Mouse (Mus musculus) myocyte (in vitro differentiated cells): ENCODE results near the gene Tpk1. TPM values are rescaled to one million over a fixed set of nuclear protein-coding genes. Genes with fewer than 3 reads are reported as not detected.

ENCODE experiments used
- H3K27me3 ChIP-seq: one replicate; pipeline ENCODE4 v1.6.1; 2011; ENCODE audit not compliant: control insufficient read depth, insufficient read depth, insufficient read length
- H3K36me3 ChIP-seq: one replicate; pipeline ENCODE4 v1.6.1; 2011; ENCODE audit not compliant: control insufficient read depth, insufficient read depth
- H3K4me2 ChIP-seq: one replicate; pipeline ENCODE4 v1.6.1; 2011; ENCODE audit warnings: low read depth, control low read depth
- H3K4me3 ChIP-seq: one replicate; pipeline ENCODE4 v1.5.1; 2011; ENCODE audit warnings: mild to moderate bottlenecking, control low read depth, moderate library complexity
- H3K79me2 ChIP-seq: one replicate; pipeline ENCODE4 v1.6.1; 2011; ENCODE audit not compliant: control insufficient read depth, insufficient read depth
- H3ac ChIP-seq: one replicate; pipeline ENCODE4 v1.6.1; 2011; ENCODE audit not compliant: control insufficient read depth, insufficient read length
- CEBPB ChIP-seq: IDR thresholded peaks from 2 replicates; pipeline ENCODE4 v1.6.1; 2011; ENCODE audit warnings: mild to moderate bottlenecking, moderate library complexity; ENCODE audit not compliant: poor library complexity, insufficient read depth, severe bottlenecking
- E2F4 ChIP-seq: IDR thresholded peaks from one replicate; pipeline ENCODE4 v1.6.1; 2011; ENCODE audit warnings: mild to moderate bottlenecking, control low read depth, moderate library complexity; ENCODE audit not compliant: insufficient read depth
- MAX ChIP-seq: IDR thresholded peaks from one replicate; pipeline ENCODE4 v1.6.1; 2011; ENCODE audit warnings: low read depth, mild to moderate bottlenecking, control low read depth
- MYOD1 ChIP-seq, 3 experiments: IDR thresholded peaks; one replicate each; pipeline ENCODE4 v1.6.1; 2011; ENCODE audit warnings: control low read depth in 2 of 3, low read depth in 2 of 3, mild to moderate bottlenecking in 2 of 3, moderate library complexity in 1 of 3; ENCODE audit not compliant: insufficient read length in 2 of 3, control insufficient read depth in 1 of 3
- MYOG ChIP-seq, 3 experiments: IDR thresholded peaks; one replicate each; pipeline ENCODE4 v1.6.1; 2011; ENCODE audit warnings: control low read depth in 2 of 3, low read depth in 2 of 3, mild to moderate bottlenecking in 2 of 3; ENCODE audit not compliant: insufficient read length in 2 of 3, control insufficient read depth in 1 of 3, insufficient read depth in 1 of 3
- POLR2A ChIP-seq: IDR thresholded peaks from one replicate; pipeline ENCODE4 v1.6.1; 2011; ENCODE audit warnings: low read depth, mild to moderate bottlenecking, control low read depth, moderate library complexity; ENCODE audit not compliant: insufficient read length
- POLR2AphosphoS2 ChIP-seq: IDR thresholded peaks from one replicate; pipeline ENCODE4 v1.6.1; 2011; ENCODE audit warnings: low read depth, control low read depth; ENCODE audit not compliant: insufficient read length
- REST ChIP-seq: IDR thresholded peaks from one replicate; pipeline ENCODE4 v1.6.1; 2011; ENCODE audit warnings: mild to moderate bottlenecking, control low read depth, moderate library complexity; ENCODE audit not compliant: insufficient read depth, insufficient read length
- SRF ChIP-seq: IDR thresholded peaks from one replicate; pipeline ENCODE4 v1.6.1; 2011; ENCODE audit warnings: low read depth; ENCODE audit not compliant: control insufficient read depth, insufficient read length
- TCF12 ChIP-seq: IDR thresholded peaks from one replicate; pipeline ENCODE4 v1.6.1; 2011; ENCODE audit warnings: mild to moderate bottlenecking, control low read depth; ENCODE audit not compliant: poor library complexity, insufficient read depth, severe bottlenecking
- TCF3 ChIP-seq: IDR thresholded peaks from one replicate; pipeline ENCODE4 v1.6.1; 2011; ENCODE audit warnings: low read depth, control low read depth; ENCODE audit not compliant: insufficient read length
- USF1 ChIP-seq: IDR thresholded peaks from one replicate; pipeline ENCODE4 v1.6.1; 2011; ENCODE audit warnings: low read depth, mild to moderate bottlenecking, control low read depth, moderate library complexity
- polyA plus RNA-seq: library from polyadenylated mRNA; unstranded; fragments of >200 nt; fragmentation: generic; extraction: Trizol; gene quantifications from one replicate; pipeline ENCODE4 v1.2.1, GENCODE M21; 2012; ENCODE audit warnings: missing spikeins

The Tpk1 gene
- polyA plus RNA-seq, 1 experiment = 1.6 TPM

DNA sequence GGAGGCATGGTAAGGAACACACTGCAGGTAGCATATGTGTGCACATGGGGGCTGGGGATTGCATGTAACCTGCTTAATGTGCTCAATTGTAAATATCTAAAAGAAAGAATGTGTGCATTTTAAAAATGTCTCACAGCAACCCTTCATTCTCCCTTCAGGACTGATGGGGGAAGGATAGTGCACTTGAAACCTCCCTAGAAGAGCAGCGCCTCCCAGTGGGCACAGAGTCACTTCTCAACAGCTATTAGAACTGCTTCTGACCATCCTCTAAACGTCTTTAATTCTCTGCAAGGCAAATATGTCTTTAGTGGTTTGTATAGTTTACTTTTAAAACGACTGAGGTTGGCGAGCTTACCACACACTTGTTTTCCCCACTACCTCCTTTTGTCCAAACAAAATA lies 241.1 kb downstream of the Tpk1 start:
- H3ac ChIP-seq = no peak overlapping the region
- no peaks in the 10 kb centered on the region for H3K36me3 ChIP-seq
- H3K4me2 ChIP-seq = no peak overlapping the region
- no peak overlapping the region for H3K4me3 ChIP-seq
- TF ChIP-seq CEBPB (no peak), MAX (no peak), POLR2AphosphoS2 (no peak), TCF12 (no peak), POLR2A (no peak), SRF (no peak)
- H3K79me2 ChIP-seq = no peaks in the 10 kb centered on the region
- no peaks in the 10 kb centered on the region for H3K27me3 ChIP-seq

DNA sequence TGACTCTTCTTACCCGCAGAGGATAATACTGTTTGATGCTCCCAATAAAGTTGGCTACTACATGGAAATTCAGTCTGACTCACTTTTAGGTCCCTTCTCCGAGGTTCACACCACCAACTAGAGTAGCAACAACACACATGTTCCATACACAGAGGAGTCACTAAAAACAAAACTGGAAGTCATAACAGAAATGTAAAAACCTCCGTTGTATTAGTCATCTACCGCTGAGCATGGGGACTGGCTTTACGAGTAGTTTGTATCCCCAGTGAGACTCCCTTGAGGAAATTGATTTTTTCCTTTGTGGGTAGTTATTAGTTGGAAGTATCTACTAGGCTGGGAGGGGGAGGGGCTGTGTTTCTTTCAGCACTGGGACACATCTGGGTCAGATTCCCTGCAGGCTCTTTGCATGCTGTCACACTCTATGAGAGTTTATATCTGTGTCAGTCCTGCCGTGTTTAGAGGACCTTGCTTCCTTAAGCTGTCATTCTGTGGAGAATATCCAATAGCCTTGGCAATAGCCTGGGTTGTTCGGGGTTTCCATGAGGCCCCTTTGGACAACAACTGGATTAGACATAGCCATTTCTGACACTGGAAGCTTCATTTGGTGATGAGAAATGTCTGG lies 245.6 kb downstream of the Tpk1 start:
- Histone ChIP-seq H3K36me3 (peaks cover 4% of the 10 kb centered on the region), H3ac (no peak overlapping the region), H3K27me3 (no peaks in the 10 kb centered on the region), H3K79me2 (no peaks in the 10 kb centered on the region), H3K4me2 (no peak overlapping the region), H3K4me3 (no peak overlapping the region)
- no peak for TF ChIP-seq POLR2AphosphoS2
- no peak for TF ChIP-seq USF1
- no peak for TF ChIP-seq CEBPB
- no peak for TF ChIP-seq MAX
- no peak for TF ChIP-seq TCF3
- no peak for TF ChIP-seq REST
- TF ChIP-seq MYOD1 (IDR thresholded peaks at IDR 0.05; ENCODE audit: control insufficient read depth in 1 of 3, insufficient read length in 2 of 3, low read depth in 2 of 3) = no peak
- no peak for TF ChIP-seq MYOG (IDR thresholded peaks at IDR 0.05; ENCODE audit: control insufficient read depth in 1 of 3, insufficient read depth in 1 of 3, insufficient read length in 2 of 3, low read depth in 2 of 3)
- no peak for TF ChIP-seq SRF
- no peak for TF ChIP-seq E2F4
- no peak for TF ChIP-seq TCF12
- no peak for TF ChIP-seq POLR2A

- Histone ChIP-seq H3K27me3 (no peaks in the 10 kb centered on the region), H3K4me2 (no peak overlapping the region), H3K36me3 (peaks cover 3% of the 10 kb centered on the region), H3K4me3 (no peak overlapping the region), H3ac (no peak overlapping the region), H3K79me2 (no peaks in the 10 kb centered on the region)
- TF ChIP-seq MAX (no peak), REST (no peak), TCF12 (no peak), CEBPB (no peak), POLR2A (no peak), SRF (no peak), TCF3 (no peak), E2F4 (no peak), MYOG (IDR thresholded peaks at IDR 0.05; ENCODE audit: control insufficient read depth in 1 of 3, insufficient read depth in 1 of 3, insufficient read length in 2 of 3, low read depth in 2 of 3) (no peak), USF1 (no peak), MYOD1 (IDR thresholded peaks at IDR 0.05; ENCODE audit: control insufficient read depth in 1 of 3, insufficient read length in 2 of 3, low read depth in 2 of 3) (no peak), POLR2AphosphoS2 (no peak)
Observed at GRCm38 (mm10) chr6:43408949-43409348, 257.1 kb downstream of the Tpk1 start.

GRCm38 (mm10) chr6:43403076-43403475 lies 263.0 kb downstream of the Tpk1 start:
- Histone ChIP-seq H3K4me3 (no peak overlapping the region), H3ac (no peak overlapping the region), H3K4me2 (no peak overlapping the region), H3K27me3 (no peaks in the 10 kb centered on the region), H3K36me3 (no peaks in the 10 kb centered on the region), H3K79me2 (no peaks in the 10 kb centered on the region)
- TF ChIP-seq POLR2AphosphoS2 = no peak
- TF ChIP-seq TCF12 = no peak
- no peak for TF ChIP-seq MYOG (IDR thresholded peaks at IDR 0.05; ENCODE audit: control insufficient read depth in 1 of 3, insufficient read depth in 1 of 3, insufficient read length in 2 of 3, low read depth in 2 of 3)
- TF ChIP-seq USF1 = no peak
- TF ChIP-seq POLR2A = no peak
- no peak for TF ChIP-seq E2F4

DNA sequence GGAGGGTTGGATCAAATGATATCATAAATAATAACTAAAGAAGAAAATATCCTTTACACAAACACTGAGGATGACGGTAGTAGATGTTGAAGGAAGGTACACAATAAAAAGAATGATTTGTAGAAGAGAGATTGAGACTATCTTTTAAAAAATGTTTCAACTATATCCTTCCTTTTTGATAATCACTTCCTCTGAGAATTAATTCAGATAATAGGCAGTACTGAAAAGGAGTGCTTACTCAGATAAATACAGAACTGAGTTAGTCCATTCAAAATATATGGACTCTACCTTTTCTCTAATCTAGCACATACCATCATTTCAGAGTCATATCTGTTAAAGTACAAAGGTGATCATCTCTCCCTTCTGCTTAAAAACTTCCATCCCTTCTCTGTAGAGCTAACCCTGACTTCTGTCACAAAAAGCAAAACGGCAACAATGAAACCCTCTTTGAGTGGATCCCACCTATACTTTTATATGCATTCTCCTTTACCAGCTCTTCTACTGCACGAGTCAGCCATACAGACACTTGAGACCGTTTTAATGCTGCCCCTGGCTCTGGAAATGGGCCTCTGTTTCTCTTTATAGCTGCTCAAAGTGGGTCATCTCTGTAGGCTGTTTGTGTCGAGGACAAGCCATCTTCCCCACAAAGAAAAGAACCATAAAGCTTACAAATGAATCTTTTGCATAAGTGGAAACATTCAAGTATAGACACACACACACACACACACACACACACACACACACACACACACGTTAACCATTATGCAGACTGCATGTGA lies 263.7 kb downstream of the Tpk1 start:
- TF ChIP-seq TCF3 (no peak), POLR2A (no peak), MYOG (IDR thresholded peaks at IDR 0.05; ENCODE audit: control insufficient read depth in 1 of 3, insufficient read depth in 1 of 3, insufficient read length in 2 of 3, low read depth in 2 of 3) (no peak), MYOD1 (IDR thresholded peaks at IDR 0.05; ENCODE audit: control insufficient read depth in 1 of 3, insufficient read length in 2 of 3, low read depth in 2 of 3) (no peak), CEBPB (no peak), TCF12 (no peak)
- no peaks in the 10 kb centered on the region for H3K79me2 ChIP-seq
- no peak overlapping the region for H3K4me2 ChIP-seq
- H3K27me3 ChIP-seq = no peaks in the 10 kb centered on the region
- no peaks in the 10 kb centered on the region for H3K36me3 ChIP-seq
- H3K4me3 ChIP-seq = no peak overlapping the region
- no peak overlapping the region for H3ac ChIP-seq
